Mouse (Mus musculus) stomach, postnatal 0 days (tissue): Measurements from ENCODE around the gene Scn8a. TPM values are rescaled to one million over a fixed set of nuclear protein-coding genes. Genes with fewer than 3 reads are reported as not detected.

Experiments used
- ATAC-seq: fragments of 200-750 bp; cut with Nextera tagmentation; 2 replicates; pipeline ENCODE4 v1.8.0; 2017; ENCODE audit not compliant: low FRiP score, low TSS enrichment
- DNase-seq: peaks from one replicate; pipeline ENCODE4 v3.0.0-alpha.2; 2016; ENCODE audit warnings: low spot score
- H3K27ac ChIP-seq: fragments of 300-500 bp; sonication (generic); replicated peaks from 2 replicates; pipeline ENCODE4 v1.5.1; 2014; ENCODE audit warnings: mild to moderate bottlenecking, control low read depth
- H3K27me3 ChIP-seq: fragments of 300-500 bp; sonication (generic); 2 replicates; pipeline ENCODE4 v1.6.1; 2014; ENCODE audit warnings: low read length; ENCODE audit not compliant: control insufficient read depth, insufficient read depth
- H3K36me3 ChIP-seq: fragments of 300-500 bp; sonication (generic); 2 replicates; pipeline ENCODE4 v1.6.1; 2014; ENCODE audit warnings: low read length, mixed read lengths; ENCODE audit not compliant: control insufficient read depth, insufficient read depth
- H3K4me1 ChIP-seq: fragments of 300-500 bp; sonication (generic); replicated peaks from 2 replicates; pipeline ENCODE4 v1.6.1; 2014; ENCODE audit warnings: antibody characterized with exemption; ENCODE audit not compliant: control insufficient read depth, insufficient read depth
- H3K4me2 ChIP-seq: fragments of 300-500 bp; sonication (generic); replicated peaks from 2 replicates; pipeline ENCODE4 v1.6.1; 2014; ENCODE audit warnings: low read depth, mild to moderate bottlenecking, control low read depth, moderate library complexity
- H3K4me3 ChIP-seq: fragments of 300-500 bp; sonication (generic); 2 replicates; pipeline ENCODE4 v1.5.1; 2014; ENCODE audit warnings: low read depth, low read length, control low read depth
- H3K9ac ChIP-seq: fragments of 300-500 bp; sonication (generic); 2 replicates; pipeline ENCODE4 v1.6.1; 2014; ENCODE audit warnings: mild to moderate bottlenecking, low read length, control low read depth, mixed read lengths
- H3K9me3 ChIP-seq: fragments of 300-500 bp; sonication (generic); 2 replicates; pipeline ENCODE4 v1.6.1; 2016; ENCODE audit warnings: low read length; ENCODE audit not compliant: control insufficient read depth
- CTCF ChIP-seq: IDR thresholded peaks from 2 replicates; pipeline ENCODE4 v1.5.1; 2016; ENCODE audit warnings: antibody characterized with exemption, low read depth, mild to moderate bottlenecking, moderate library complexity
- EP300 ChIP-seq: optimal IDR thresholded peaks from 2 replicates; pipeline ENCODE3; 2016; ENCODE audit warnings: antibody characterized with exemption
- WGBS: fragments of 180-500 bp; shearing (Covaris S2); extraction: QIAGEN DNeasy Blood & Tissue Kit; methylation state at CpG from one replicate; pipeline ENCODE4 v1.1.7; 2014; 5-methylcytosine and 5-hydroxymethylcytosine counted together
- polyA plus RNA-seq: library from polyadenylated mRNA; unstranded; fragments of >200 nt; fragmentation: Nextera tagmentation; extraction: Ambion mirVana; gene quantifications from 2 replicates; pipeline ENCODE4 v1.2.1, GENCODE M21; 2015

Scn8a gene
- polyA plus RNA-seq, 1 experiment from 2014 or later: 0.61 TPM

- no peak overlapping the region for H3K27ac ChIP-seq
- no peak overlapping the region for H3K4me3 ChIP-seq
- no peak overlapping the region for H3K4me2 ChIP-seq
- no peaks in the 10 kb centered on the region for H3K9me3 ChIP-seq
- ATAC-seq: 0 out of 2 replicates have a peak, but pooled peaks have one; percentile 42
- no peak overlapping the region for H3K9ac ChIP-seq
- DNase-seq: no peak
- H3K36me3 ChIP-seq: no peaks in the 10 kb centered on the region
- no peak for TF ChIP-seq EP300
- TF ChIP-seq CTCF: no peak
- 44% methylated on average over 26 of the region's 26 CpGs for WGBS
- H3K27me3 ChIP-seq: no peaks in the 10 kb centered on the region
- no peaks in the 10 kb centered on the region for H3K4me1 ChIP-seq
Measured at GRCm38 (mm10) chr15:100845049-100845879, 24.4 kb upstream of the Scn8a start.

DNA sequence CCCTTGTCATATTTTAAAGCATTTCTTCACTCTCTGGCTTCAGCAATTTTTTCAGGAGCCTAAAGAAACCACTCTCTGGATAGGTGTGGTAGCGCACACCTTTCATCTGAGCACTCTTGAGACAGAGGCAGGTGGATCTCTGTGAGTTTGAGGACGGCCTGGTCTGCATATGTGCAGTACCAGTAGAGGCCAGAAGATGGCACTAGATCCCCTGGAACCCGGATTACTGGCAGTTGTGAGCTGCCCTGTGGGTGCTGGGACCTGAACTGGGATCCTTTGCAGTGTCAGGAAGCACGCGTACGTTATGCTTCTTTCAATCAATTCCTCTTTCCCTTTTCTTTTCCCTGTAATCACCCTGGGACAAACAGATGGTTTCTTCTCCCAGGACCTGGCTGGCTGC lies 22.5 kb upstream of the Scn8a start:
- peak; percentile 42 for TF ChIP-seq CTCF
- TF ChIP-seq EP300: no peak
- Histone ChIP-seq H3K27me3 (no peaks in the 10 kb centered on the region), H3K36me3 (no peaks in the 10 kb centered on the region), H3K9ac (no peak overlapping the region), H3K4me3 (no peak overlapping the region), H3K4me2 (no peak overlapping the region), H3K9me3 (no peaks in the 10 kb centered on the region), H3K4me1 (no peaks in the 10 kb centered on the region), H3K27ac (no peak overlapping the region)
- DNase-seq (no peak), ATAC-seq (no peak)
- 88% methylated on average over 6 of the region's 6 CpGs for WGBS

DNA sequence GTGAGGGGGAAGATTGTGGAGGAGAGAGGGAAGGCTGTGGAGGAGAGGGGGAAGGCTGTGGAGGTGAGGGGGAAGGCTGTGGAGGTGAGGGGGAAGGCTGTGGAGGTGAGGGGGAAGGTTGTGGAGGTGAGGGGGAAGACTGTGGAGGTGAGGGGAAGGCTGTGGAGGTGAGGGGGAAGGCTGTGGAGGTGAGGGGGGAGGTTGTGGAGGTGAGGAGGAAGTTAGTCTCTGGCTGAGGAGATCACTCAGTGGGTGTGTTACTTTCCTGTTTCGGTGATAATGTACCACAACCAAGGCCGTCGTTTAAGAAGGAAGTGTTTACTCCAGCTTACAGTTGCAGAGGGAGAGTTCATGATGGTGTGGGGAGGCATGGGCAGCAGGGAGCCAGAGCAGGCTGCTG lies 12.1 kb upstream of the Scn8a start:
- no peak overlapping the region for H3K4me2 ChIP-seq
- TF ChIP-seq CTCF: no peak
- no peak for TF ChIP-seq EP300
- no peaks in the 10 kb centered on the region for H3K4me1 ChIP-seq
- ATAC-seq (no peak), DNase-seq (no peak)
- no peak overlapping the region for H3K27ac ChIP-seq
- 42% methylated on average over 3 of the region's 3 CpGs for WGBS
- H3K9ac ChIP-seq: no peak overlapping the region
- H3K27me3 ChIP-seq: no peaks in the 10 kb centered on the region
- no peaks in the 10 kb centered on the region for H3K36me3 ChIP-seq
- no peaks in the 10 kb centered on the region for H3K9me3 ChIP-seq
- H3K4me3 ChIP-seq: no peak overlapping the region

GRCm38 (mm10) chr15:100860856-100861255 lies 8.8 kb upstream of the Scn8a start:
- ATAC-seq: no peak
- no peak overlapping the region for H3K9ac ChIP-seq
- TF ChIP-seq EP300 (no peak), CTCF (no peak)
- WGBS: 32% methylated on average over 5 of the region's 5 CpGs
- H3K27me3 ChIP-seq: no peaks in the 10 kb centered on the region
- H3K9me3 ChIP-seq: no peaks in the 10 kb centered on the region
- H3K4me1 ChIP-seq: no peaks in the 10 kb centered on the region
- H3K27ac ChIP-seq: no peak overlapping the region
- H3K4me3 ChIP-seq: no peak overlapping the region
- H3K36me3 ChIP-seq: no peaks in the 10 kb centered on the region
- no peak for DNase-seq
- no peak overlapping the region for H3K4me2 ChIP-seq

DNA sequence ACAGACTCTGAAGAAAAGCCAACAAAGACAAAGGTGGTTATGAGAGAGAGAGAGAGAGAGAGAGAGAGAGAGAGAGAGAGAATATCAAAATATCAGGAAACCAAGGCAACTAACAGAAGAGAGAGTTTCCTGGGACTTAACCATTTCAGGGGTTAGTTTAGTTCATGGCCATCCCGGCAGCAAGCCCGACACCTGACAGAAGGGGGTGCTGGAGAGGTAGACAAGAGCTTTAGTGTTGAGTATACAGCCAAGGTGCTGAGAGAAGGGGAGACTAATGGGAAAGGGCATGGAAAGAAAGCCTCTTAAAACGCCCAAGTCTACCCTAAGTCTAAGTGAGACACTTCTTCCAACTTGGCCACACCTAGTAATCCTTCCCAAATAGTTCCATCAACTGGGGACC lies 4.1 kb upstream of the Scn8a start:
- ATAC-seq: no peak
- H3K27me3 ChIP-seq: no peaks in the 10 kb centered on the region
- no peak overlapping the region for H3K27ac ChIP-seq
- TF ChIP-seq EP300 (no peak), CTCF (peak; percentile 22; the same call in 1 of the 2 replicates)
- no peak for DNase-seq
- no peaks in the 10 kb centered on the region for H3K9me3 ChIP-seq
- H3K4me1 ChIP-seq: 0 out of 2 replicates have a peak, but pooled peaks cover 3% of the 10 kb centered on the region
- no peak overlapping the region for H3K4me2 ChIP-seq
- H3K4me3 ChIP-seq: no peak overlapping the region
- 50% methylated on average over 3 of the region's 3 CpGs for WGBS
- no peak overlapping the region for H3K9ac ChIP-seq
- no peaks in the 10 kb centered on the region for H3K36me3 ChIP-seq
